Mouse (Mus musculus): ENCODE results near the gene Borcs6.

DNA sequence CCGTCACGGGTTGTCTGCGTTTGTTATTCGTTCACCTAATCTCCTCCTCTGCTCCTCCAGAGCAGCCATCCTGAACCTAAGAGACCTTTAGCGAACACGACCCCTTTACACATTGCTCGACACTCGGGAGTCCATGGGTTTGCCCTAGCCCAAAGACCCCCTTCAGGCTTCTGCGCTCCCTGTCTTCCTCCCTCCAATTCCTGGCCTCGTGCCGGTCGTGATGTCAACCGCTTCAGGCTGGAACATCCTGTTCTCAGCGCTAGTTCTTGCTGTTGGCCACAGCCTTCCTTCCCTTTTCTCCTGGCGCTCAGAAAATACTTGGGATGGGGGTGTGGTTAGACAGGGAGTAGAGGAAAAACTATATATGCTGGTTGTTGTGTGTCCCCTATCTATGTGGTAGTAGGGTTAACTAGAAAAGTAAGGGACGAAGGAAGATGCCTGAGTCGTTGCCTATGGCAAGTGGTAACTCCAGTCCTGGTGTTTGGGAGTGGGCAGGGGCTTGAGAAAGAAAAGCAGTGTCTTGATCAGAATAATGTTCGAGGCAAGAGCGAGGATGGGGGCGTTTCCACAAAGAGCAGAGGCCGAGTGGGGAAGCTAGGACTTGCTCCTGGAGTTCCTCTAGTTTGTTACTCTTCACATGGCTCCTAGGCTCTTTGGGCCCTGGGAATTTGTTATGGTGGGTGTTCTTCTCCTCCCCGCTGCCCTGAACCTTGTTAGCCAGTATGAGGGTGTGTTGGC, 39.8 kb downstream of the Borcs6 start:
- TF ChIP-seq ZNF384 (IDR thresholded peaks at IDR 0.05; ENCODE audit: low read depth, low read length) (no peak), USF1 (IDR thresholded peaks at IDR 0.05; ENCODE audit: low read depth, low read length) (0 out of 2 replicates have a peak, but pooled peaks have one; percentile 10), MAFK (IDR thresholded peaks at IDR 0.05; ENCODE audit: borderline replicate concordance, low read depth, low read length) (no peak), POLR2A (IDR thresholded peaks at IDR 0.05; ENCODE audit: control insufficient read depth in 1 of 2, insufficient read depth in 1 of 2, low read depth in 1 of 2, low read length in 2 of 2, poor library complexity in 1 of 2) (no peak), MXI1 (IDR thresholded peaks at IDR 0.05; ENCODE audit: low read depth, low read length) (no peak), CTCF (IDR thresholded peaks at IDR 0.05 in 2 of 3, conservative IDR thresholded peaks at IDR 0.05 in 1 of 3; ENCODE audit: control insufficient read depth in 1 of 3, insufficient read depth in 1 of 3, low read depth in 2 of 3, low read length in 3 of 3, poor library complexity in 1 of 3, severe bottlenecking in 1 of 3) (no peak), POLR2AphosphoS5 (IDR thresholded peaks at IDR 0.05; ENCODE audit: borderline replicate concordance, low read depth, low read length) (no peak), HCFC1 (IDR thresholded peaks at IDR 0.05; ENCODE audit: low read depth, low read length) (no peak), CHD1 (IDR thresholded peaks at IDR 0.05; ENCODE audit: low read depth, low read length) (peak; percentile 88; the same call in 1 of the 2 replicates), BHLHE40 (IDR thresholded peaks at IDR 0.05; ENCODE audit: borderline replicate concordance, low read depth, low read length) (no peak), NRF1 (IDR thresholded peaks at IDR 0.05; ENCODE audit: insufficient read depth, low read depth, low read length, poor library complexity, severe bottlenecking) (no peak)
